17 mouse cellular contexts compared by ENCODE assay signal in the genomic region with DNA sequence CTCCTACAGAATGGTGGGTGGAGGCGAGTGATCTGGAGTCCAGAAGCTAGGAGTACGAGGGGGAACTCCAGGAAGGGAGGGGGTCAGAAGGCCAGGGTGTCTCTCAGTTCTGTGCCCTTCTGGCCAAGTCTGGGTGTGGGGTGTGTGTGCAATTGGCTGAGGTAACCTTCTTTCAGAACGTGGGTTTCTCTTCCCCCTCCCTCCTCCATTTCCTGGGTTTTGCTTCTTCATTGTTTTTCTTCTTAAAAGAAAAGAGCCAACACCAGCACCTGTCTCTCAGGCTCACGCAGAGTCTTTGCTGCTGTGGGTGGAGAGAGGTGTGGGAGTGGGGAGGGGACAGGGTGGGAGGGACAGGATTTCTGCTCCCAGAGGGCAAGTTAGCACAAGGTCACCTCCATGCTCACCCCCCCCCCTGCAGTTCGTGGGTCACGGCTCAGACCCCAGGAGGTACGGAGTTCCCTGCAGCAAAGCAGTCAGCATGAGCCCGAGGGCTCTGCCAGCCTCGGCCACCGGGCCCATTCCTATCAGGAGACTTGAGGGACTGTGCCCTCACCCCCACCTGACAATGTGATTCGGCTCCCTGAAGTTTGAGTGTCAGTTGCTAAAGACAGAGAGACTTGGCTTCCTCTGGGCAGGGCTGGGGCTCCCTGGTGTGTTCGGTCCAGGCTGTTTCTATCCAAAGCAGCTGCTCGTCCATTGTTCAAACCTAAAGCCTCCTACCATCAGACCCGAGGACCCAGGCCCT.
"Had no signal": no experiment of that assay in that cellular context is flagged by ENCODE, and none has a peak within 500 bp of the region (broad histone marks: within the 10 kb centered on the region; RNA-seq: fewer than 3 reads in every experiment).

No protein-coding gene starts in this region.

- H3K36me3 ChIP-seq: limb, embryonic 15.5 days; liver, embryonic 12.5 days; neural tube, embryonic 12.5 days; stomach, embryonic 15.5 days had no signal

- H3K4me2 ChIP-seq: limb, embryonic 15.5 days; liver, embryonic 12.5 days; lung, embryonic 14.5 days; midbrain, embryonic 11.5 days; neural tube, embryonic 12.5 days; stomach, embryonic 15.5 days had no signal

- H3K9ac ChIP-seq: limb, embryonic 15.5 days; liver, embryonic 12.5 days; lung, embryonic 14.5 days; neural tube, embryonic 12.5 days; stomach, embryonic 15.5 days had no signal

- H3K27ac ChIP-seq: kidney, postnatal 0 days; limb, embryonic 15.5 days; liver, embryonic 12.5 days; stomach, embryonic 15.5 days had no signal

- H3K27me3 ChIP-seq: neural tube, embryonic 12.5 days had no signal

- H3K9me3 ChIP-seq: limb, embryonic 15.5 days; liver, embryonic 12.5 days; neural tube, embryonic 12.5 days; stomach, embryonic 15.5 days had no signal

- ATAC-seq: liver, embryonic 12.5 days had no signal

- DNase-seq: kidney, adult 9 months; kidney, postnatal 36 days; layer of hippocampus, adult 9-11 months; layer of hippocampus, postnatal 36 days; lung, embryonic 14.5 days; lung, postnatal 10 days; lung, postnatal 4 days; right cerebral cortex, postnatal 14 days; thymus, adult 2 months; thymus, postnatal 25 days had no signal

- H3K4me1 ChIP-seq: limb, embryonic 15.5 days; liver, embryonic 12.5 days; stomach, embryonic 15.5 days had no signal

- H3K4me3 ChIP-seq: limb, embryonic 15.5 days; liver, embryonic 12.5 days; megakaryocyte, embryonic 14.5 days; neural tube, embryonic 12.5 days; stomach, embryonic 15.5 days had no signal
